Mouse (Mus musculus) olfactory bulb, adult 2 months (tissue): ENCODE data around the gene Pkd1l3.

ENCODE experiments used
- CTCF ChIP-seq: fragments of 200-500 bp; IDR thresholded peaks from 2 replicates; pipeline ENCODE4 v1.5.1; 2012; ENCODE audit warnings: low read depth, mild to moderate bottlenecking, low read length, moderate library complexity; ENCODE audit not compliant: insufficient read depth
- POLR2A ChIP-seq: fragments of 200-500 bp; IDR thresholded peaks from 2 replicates; pipeline ENCODE4 v1.6.1; 2012; ENCODE audit warnings: mild to moderate bottlenecking, low read depth, low read length, moderate library complexity; ENCODE audit not compliant: insufficient read depth

- TF ChIP-seq CTCF, result no peak
- TF ChIP-seq POLR2A, result no peak
Observed at GRCm38 (mm10) chr8:109691769-109692168, 77.5 kb downstream of the Pkd1l3 start.
